Mouse (Mus musculus) E14TG2a.4 (cell line): ENCODE results near the gene Gm4869.

Experiments
- CTCF ChIP-seq: conservative IDR thresholded peaks from 2 replicates; pipeline ENCODE4 v1.5.1; 2014; ENCODE audit warnings: low read length
- NANOG ChIP-seq: IDR thresholded peaks from 2 replicates; pipeline ENCODE4 v1.6.1; 2014; ENCODE audit warnings: borderline replicate concordance, low read length, mixed read lengths
- POU5F1 ChIP-seq: IDR thresholded peaks from 2 replicates; pipeline ENCODE4 v1.6.1; 2014; ENCODE audit warnings: low read length, borderline replicate concordance

GRCm38 (mm10) chr5:140425016-140425783, 20.2 kb upstream of the Gm4869 start:
- no peak for TF ChIP-seq CTCF
- TF ChIP-seq POU5F1 = no peak
- TF ChIP-seq NANOG = no peak
